Mouse (Mus musculus) layer of hippocampus, adult 8-10 months (tissue): ENCODE measurements around the gene Cyp4a10. TPM values are rescaled to one million over a fixed set of nuclear protein-coding genes. Genes with fewer than 3 reads are reported as not detected.
"Not testable (repeated sequence)": the region's sequence is repeated elsewhere in the genome, so short reads cannot be mapped to it uniquely, and the experiment has no call there.

ENCODE experiments used
- DNase-seq, 2 experiments: peaks; one replicate each; pipeline ENCODE4 v3.0.0; 2022; ENCODE audit warnings: low spot score in 2 of 2
- total RNA-seq, 4 experiments: library from RNA; stranded (reverse); gene quantifications; 2 replicates each; pipeline ENCODE4 v1.2.4; 2022

Cyp4a10 gene
- not detected for total RNA-seq

DNA sequence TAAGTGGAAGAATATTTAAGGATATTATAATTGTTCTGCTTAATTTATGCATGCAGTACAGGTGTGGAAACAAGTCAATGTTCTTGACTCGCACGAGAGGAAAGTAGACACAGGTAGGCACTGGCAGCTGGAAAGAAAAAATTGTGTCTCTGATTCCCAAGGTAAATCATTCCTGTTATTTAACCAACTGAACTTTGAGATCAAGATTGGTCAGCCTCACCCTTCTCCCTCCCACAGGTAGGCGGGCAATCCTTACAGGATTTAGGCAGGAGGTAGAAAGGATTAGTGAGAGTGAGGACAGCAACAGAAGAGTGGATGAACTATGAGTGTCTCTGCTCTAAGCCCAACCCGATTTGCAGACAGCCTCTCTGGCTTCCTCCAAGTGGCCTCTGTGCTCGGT is at the start of gene Cyp4a10:
Cyp4a10 (plus strand) TSS at position 265 of the 400 bp plus-strand sequence.
- DNase-seq = not testable (repeated sequence)

DNA sequence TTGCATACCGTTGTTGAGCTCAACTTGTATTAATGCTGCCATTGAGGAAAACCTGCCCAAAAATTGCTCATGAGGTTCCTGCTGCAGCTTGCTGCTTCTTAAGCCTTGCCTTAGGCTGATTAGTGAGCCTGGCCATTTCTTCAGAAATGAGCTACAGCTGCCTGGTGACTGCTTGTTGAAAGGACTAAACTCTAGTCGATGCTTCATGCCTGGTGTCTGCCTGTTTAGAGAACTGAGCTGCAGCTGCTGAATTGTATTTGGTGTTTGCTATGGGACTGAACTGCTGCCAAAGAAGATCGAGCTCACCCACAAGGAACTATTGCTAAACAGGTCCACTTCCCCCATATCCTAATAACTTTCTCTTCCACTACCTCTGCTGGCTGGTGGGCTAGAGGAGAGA is 44.5 kb upstream of the Cyp4a10 start:
- DNase-seq = not testable (repeated sequence)

DNA sequence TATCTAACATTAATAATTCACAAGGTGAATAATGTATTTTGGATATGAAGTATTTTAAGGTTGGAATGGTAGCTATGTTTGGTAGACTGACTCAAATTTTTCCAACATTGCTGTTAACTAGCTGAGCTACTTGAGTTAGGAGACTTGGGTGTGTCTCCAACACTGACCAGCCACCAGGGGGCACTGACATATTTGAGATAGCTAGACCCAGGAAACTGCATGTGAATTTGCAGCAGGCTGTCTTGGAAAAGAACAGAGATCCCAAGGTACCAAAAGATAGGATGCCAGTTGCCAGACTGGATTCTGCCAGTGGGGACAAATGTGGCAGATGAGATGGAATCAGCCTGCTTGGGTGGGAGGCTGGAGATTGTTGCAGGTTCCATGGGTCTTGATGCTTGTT is 42.0 kb upstream of the Cyp4a10 start:
- not testable (repeated sequence) for DNase-seq

DNA sequence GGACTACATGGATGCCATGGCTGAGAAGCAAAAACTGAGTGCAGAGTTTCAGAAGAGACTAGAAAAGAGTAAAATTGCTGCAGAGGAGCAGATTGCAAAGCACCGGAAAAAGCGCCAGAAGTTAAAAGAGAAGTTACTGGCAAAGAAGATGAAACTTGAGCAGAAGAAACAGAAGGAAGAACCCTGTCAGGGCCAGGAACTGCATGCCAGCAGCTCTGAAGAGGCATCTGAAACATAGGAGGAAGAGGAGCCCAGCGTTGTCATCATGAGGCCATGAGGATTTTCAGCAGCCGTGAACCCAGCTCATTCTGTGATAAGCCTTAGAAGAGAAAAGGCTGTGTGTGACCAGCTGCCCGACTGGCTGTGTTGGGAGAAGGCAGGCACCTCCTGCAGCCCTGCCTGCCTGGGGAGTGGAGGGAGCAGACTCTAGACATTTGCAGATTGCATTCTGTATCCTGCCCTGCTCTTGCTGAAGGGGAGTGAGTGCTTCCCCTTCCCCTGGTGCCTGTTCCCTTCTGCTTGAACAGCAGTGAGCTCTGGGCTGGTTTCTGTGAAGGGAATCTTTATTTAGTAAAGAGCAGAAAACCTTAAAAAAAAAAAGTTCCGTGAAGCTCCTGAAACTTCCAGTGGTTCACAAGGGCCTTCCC is 36.9 kb upstream of the Cyp4a10 start:
- DNase-seq = no peak

DNA sequence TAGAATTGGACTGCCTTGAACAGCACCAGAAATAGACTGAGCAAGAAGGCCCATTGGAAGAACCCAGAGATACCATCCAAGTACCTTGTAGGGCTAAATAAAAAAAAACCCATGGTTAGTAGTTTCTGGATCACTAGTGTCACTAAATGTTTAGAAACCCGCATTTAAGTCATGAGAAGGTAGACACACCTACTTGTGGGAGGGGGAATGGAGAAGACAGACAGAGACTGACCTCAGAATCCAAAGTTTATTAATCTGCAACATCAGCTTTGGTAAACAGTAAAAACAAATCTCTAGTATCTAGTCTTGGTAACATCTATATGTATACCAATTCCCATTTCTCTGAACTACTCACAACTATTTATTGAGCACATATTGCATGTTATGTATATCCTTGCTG is 22.1 kb upstream of the Cyp4a10 start, which contains the start of gene Cyp4a14:
Cyp4a14 (minus strand) TSS at position 142 of the 400 bp plus-strand sequence.
- no peak for DNase-seq

DNA sequence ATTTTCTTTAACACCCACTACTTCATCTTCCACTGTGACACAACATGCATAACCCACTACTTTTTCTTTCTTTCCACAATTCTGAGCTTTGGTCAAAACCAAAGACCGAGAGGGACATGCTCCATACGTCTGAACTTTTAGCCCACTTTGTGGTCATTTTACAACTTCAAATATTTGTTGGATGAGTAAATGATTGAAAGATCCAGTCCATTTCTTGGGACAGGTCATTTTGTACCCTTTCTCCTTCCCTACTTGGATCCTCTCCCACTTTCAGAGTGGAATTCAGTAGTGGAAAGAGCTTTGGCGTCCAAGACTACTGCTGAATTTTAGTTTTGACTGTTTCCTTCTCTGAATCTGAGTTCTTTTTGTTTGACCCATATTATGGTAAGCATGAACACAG is 20.6 kb upstream of the Cyp4a10 start:
- DNase-seq = no peak

DNA sequence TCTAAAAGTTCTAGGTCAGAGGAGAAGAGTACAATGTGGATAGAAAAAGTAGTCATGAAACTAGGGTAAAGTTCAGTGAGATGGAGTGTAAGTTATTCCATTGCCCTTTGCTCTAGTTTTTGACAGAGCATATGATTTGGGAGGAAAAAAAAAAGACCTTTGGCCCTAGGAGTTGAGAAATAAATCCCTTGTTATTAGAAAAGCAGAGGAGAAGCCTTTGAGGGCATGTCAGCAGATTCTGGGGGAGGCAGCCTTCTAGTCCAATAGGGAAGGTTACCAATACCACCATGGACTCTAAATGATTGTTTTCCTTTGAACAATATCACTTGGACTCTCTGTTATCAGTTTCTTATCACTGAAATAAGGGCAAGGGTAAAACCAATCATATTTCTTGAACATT is 4.1 kb upstream of the Cyp4a10 start:
- DNase-seq = not testable (repeated sequence)

DNA sequence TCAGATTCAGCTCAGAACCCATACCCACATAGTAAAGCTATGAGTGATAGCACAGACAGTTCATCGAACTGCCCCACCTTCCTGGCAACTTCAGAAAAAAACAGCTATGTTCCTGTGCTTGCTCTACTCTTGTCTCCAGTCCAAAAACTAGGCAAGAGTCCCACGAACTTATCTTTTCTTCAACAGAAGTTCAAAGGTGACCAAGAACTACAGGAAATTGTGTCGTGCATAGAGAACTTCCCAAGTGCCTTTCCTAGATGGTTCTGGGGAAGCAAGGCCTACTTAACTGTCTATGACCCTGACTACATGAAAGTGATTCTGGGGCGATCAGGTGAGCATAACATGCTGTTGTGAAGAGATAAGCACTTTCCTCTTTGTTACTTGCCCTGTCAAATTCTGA is 1.4 kb downstream of the Cyp4a10 start:
- no peak for DNase-seq

DNA sequence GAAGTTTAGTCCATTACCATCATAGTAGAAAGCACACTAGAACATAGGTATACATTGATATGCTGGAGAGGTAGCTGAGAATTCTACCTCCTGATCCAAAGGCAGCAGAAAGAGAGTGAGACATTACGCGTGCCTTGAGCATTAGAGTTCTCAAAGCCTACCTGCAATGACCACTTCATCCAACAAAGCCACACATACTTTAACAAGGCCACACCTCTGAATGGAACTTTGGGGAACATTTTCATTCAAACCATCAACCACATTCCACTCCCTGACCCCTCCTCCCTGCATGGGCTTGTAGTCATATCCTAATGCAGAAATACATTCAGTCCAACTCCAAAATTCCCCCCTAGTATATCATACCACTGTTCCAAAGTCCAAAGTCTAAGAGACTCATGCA is 3.7 kb downstream of the Cyp4a10 start:
- no peak for DNase-seq

DNA sequence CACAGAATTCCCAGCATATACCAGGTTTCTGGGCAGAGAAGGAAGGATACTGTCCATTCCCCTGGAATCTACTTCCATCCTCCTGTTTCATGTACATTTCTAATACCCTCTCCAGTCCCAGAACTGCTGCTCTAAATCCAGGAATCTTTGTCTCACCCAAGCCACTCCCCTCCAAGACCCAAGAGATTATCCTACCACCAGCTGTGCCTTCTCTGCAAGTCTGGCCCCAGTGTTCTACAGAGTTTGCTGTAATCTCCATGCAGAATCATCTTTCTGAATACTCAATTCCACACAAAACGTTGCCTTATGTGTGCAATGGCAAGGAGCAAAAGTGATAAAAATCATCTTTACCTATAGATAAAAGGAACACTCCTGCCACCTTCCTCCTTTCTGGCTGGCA is 27.0 kb downstream of the Cyp4a10 start:
- DNase-seq = no peak

DNA sequence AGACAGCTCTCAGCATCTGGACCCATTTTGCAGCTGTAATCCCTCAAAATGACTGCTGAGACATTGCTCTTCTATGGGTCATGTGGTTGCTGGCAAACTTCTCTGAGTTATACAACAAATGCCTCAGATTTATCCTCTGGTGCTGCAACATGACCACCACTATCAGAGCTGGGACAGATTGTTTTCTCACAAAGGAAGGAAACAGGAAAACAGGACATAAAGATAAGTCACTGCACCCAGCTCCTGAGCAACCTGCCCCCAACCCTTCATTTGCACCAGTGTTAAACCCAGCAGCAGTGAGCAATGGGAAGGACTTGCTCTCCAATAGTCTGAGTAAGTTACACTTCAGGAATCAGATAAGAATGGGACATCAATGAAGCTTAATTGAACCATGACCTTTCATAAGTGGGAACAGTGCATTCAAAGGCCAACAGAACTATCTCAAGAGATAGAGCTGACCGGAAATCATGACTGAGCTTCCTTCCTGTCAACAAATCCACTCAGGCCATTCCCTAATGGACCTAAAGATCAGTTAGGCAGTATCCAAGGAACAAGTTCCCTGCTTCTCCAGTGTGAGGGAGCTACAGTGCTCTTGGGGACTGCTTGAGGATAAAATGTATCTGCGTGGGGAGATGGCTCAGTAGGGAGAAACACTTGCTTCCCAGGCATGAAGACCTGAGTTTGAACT is 28.2 kb downstream of the Cyp4a10 start:
- no peak for DNase-seq

DNA sequence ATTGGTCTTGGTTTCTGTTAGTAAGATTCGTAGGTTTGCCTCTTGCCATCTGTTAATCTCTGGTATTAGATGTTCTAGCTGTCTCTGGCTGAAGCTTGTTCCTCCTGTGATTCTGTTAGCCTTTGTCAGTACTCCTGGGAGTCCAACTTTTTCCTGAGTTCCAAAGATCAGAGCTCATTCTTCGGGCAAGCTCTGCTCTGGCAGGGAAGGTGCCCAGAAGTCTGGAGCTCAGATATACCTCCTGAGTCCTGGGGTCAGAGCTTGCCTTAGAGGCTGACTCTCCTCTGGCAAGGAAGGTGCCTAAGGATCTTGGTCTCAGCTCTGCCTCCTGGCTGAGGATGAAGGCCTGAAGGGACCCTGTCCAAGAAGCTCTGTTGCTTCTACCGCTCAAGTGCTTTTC is 34.7 kb downstream of the Cyp4a10 start:
- DNase-seq = no peak

DNA sequence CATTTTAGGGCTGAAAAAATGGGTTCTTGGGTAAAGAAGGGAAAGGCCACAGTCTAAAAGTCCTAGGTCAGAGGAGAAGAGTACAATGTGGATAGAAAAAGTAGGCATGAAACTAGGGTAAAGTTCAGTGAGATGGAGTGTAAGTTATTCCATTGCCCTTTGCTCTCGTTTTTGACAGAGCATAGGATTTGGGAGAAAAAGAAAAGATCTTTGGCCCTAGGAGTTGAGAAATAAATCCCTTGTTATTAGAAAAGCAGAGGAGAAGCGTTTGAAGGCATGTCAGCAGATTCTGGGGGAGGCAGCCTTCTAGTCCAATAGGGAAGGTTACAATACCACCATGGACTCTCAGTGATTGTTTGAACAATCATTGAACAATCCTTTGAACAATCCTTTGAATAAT is 37.4 kb downstream of the Cyp4a10 start:
- no peak for DNase-seq

DNA sequence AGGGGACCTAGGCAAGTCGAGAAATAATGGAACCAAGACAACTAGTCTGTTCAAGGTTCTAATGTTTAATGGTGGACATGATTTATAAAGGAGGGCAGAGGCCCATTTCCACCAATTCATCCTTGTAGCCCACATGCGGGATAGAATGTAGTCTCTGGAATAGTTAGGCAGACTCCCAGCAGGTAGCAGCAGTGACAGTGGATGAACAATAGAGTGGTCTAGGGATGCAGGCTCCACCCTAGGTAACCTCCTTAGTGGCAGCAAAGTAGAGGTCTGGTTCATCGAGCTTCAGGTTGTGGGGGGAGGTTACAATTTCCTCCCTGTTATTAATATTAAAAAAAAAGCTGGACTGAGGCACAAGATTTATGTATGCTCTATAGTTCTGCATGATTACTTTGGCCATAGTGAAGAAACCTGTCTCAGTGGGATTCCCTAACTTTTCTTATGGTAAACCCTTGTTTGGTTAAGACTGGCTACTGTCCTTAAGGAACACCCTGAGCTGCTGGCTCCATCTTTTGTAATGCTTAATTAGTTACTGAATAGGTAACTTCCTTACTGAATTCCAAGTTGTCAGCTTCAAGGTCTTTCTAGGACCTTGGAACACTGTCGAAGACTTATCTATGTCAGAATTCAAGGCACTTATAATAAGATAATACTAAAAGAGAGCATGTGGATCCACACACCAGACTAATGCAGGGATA is 39.9 kb downstream of the Cyp4a10 start:
- no peak for DNase-seq

DNA sequence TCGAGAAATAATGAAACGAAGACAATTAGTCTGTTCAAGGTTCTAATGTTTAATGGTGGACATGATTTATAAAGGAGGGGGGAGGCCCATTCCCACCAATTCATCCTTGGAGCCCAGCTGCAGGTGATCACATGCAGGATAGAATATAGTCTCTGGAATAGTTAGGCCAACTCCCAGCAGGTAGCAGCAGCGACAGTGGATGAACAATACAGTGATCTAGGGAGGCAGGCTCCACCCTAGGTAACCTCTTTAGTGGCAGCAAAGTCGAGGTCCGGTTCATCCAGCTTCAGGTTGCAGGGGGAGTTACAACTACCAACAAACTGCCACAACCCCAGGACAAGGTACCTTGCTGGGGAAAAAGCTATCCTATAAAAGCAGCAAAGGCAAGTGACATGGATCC is 43.2 kb downstream of the Cyp4a10 start:
- not testable (repeated sequence) for DNase-seq

DNA sequence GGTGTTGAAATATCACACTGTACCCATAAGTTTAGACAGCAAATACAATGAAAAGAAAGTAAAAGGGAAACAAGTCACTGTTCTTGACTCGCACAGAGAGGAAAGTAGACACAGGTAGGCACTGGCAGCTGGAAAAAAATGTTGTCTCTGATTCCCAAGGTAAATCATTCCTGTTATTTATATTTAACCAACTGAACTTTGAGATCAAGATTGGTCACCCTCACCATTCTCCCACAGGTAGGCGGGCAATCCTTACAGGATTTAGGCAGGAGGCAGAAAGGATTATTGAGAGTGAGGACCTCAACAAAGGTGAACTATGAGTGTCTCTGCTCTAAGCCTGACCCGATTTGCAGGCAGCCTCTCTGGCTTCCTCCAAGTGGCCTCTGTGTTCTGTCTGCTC is 45.3 kb downstream of the Cyp4a10 start, which contains the start of gene Cyp4a31:
Cyp4a31 (plus strand) TSS at position 249 of the 400 bp plus-strand sequence.
- no peak for DNase-seq

DNA sequence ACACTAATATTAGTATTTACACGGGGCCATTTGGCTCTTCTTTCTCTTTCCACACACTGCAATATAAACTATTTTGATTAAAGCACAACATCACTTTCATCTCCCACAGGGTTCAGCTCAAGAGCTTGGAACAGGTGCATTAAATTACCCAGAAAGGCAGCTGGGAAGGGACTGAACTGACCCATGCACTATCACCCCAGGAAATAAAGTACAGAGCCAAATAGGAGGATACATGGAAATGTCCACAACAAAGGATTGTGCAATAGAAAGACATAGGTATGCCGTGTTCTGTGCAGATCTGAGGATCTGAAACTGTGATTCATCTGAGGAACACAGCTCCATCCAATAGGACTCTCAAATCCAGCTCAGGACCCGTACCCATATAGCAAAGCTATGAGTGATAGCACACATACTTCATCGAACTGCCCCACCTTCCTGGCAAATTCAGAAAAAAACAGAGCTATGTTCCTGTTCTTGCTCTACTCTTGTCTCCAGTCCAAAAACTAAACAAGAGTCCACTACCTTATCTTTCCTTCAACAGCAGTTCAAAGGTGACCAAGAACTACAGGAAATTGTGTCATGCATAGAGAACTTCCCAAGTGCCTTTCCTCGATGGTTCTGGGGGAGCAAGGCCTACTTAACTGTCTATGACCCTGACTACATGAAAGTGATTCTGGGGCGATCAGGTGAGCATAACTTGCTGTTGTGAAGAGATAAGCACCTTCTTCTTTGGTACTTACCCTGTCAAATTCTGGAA is 46.6 kb downstream of the Cyp4a10 start:
- DNase-seq = not testable (repeated sequence)

DNA sequence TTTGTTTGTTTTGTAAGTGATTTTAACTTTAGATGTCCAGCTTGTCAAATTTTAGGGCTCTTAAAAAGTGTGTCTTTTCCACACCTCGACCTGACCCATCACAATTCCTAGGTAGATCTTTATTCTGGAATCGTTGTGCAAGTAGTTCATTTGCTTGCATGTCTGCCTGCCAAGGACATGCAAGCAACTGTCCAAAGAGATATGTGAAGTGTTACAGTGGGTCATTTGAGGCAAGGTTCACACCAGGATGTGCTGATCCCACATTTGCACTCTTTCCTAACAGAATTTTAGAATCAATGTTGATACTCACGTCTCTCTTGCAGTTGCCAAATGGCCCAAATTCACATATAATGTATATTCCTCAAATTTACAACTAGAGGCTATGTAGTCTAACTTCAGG is 57.2 kb downstream of the Cyp4a10 start:
- DNase-seq = no peak

DNA sequence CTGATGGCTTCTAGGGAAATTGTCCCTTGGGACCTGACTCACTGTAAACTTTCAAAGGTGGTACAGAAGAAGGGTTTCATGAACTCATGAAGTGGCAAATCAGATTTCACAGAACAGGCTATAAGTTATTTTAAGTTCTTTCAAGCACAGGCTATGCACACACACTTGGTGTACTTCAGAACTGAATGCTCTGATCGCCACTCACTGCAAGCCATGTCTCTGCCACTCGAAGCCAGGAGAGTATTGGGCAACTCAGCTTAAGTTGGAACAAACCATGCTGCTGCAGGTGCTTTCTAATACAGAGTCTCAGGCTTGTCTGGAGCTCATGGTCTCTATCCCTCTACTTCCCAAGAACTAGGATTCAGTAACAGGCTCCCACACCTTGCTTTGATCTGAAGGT is 57.7 kb downstream of the Cyp4a10 start:
- no peak for DNase-seq

DNA sequence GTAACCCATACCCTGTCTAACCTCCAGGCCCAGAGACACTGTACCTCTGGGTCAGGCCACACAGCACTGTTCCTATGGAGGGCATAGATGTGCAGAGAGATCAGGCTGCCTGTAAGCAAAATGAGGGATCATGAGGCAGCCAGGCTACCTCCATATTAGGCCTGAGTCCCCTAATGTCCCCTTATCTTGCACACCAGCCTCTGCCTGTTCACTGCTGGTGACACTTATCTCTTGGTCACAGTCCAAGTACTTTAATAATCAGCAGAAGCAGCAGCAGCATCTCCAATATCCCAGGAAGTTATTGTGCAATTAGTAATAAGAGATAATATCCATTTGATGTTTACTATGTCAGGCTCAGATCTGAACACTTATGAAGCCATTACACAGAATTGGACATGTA is 65.0 kb downstream of the Cyp4a10 start:
- no peak for DNase-seq
